Mouse (Mus musculus): ENCODE data around the gene Fxn.
A peak's percentile ranks its signal among the peaks of the same experiment; 100 is the strongest.

Gene Fxn

DNA sequence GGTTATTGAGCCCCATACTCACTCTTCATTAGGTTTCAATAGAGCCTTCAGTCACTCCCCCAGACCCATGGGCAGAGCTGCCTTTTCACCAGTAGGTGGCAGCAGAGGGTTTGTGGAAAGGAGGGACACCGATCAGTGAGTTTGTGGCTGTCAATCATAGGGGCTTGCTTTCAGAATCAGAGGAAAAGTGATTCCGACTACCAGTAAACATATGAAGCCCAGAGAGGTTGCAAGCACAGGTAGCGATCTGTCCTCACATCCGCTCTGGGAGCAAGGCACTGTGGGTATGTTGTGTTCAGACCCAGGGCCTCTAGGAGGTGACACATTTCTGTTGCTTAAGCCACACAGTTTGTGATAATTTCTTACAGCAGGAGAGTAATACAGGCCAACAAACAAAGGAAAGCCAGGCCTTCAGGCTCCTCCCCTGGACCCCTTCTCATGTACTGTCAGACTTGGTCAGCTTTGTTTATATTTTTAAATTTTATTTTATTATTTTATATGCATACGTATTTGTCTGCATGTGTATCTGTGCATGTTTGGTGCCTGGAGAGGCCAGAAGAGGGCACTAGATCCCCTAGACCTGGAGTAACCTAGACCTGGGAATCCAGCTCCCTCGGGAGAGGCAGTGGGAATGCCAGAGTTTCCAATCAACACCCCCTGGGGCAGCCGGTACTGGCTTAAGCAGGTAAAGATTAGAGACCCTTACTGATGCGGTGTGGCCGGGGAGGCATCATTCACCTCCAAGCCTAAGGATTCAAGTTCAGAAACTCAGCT, 20.8 kb upstream of the Fxn start:
- peak; percentile 75 for DNase-seq (ENCODE audit: low read depth)

- DNase-seq (ENCODE audit: low read depth): no peak
These were observed 13.1 kb upstream of the Fxn start for GRCm38 (mm10) chr19:24293537-24293936.

DNA sequence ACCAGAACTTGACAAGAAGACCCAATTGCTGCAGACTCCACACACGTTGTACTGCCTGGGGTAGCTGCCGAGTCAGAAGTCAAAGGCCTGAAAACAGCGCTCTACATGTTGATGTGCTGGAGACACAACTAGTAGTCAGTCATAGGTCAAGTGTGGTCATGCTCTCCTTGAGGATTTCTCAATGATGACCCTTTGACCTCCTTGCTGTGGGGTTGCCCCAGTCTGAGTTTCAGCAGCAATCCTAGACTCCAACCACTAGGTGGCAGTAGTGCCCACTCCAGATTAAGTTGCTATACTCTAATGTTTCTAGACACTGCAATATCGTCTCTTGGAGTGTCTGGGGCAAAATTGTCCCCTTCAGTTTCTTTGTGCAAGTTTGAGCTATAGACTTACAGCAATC, 3.8 kb upstream of the Fxn start:
- peak; percentile 66 for DNase-seq (ENCODE audit: low read depth)

DNA sequence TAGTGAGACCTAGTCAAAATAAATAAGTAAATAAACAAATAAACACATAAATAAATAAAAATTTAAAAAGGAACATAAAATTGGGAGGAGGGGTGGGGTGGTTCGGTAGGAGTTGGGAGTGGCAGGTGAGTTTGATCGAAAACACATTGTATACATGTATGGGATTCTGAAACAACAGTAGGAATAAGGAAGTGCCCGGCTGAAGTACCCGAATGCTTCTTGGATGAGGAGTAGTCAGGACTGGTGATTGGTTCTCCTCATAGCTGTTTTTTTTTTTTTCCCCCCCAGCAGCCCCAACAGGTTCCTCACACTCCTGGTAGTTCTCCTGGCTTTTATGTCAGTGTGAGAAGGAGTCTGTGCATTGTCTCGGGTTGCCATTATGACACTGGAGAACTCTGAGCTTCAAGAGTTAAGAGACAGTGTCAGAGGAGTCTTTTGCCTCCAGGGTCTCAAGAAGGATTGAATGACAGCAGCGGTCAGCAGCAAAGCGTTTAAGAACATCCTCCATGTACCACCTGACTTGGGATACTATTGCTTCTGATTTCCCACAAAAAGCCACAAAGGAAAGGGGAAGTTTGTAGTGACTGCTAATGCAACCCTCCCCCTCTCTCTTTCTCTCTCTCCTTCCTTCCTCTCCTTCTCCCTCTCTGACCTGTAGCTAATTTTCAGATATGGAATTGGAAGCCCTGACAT, 1.0 kb upstream of the Fxn start:
- DNase-seq (ENCODE audit: low read depth): no peak

DNA sequence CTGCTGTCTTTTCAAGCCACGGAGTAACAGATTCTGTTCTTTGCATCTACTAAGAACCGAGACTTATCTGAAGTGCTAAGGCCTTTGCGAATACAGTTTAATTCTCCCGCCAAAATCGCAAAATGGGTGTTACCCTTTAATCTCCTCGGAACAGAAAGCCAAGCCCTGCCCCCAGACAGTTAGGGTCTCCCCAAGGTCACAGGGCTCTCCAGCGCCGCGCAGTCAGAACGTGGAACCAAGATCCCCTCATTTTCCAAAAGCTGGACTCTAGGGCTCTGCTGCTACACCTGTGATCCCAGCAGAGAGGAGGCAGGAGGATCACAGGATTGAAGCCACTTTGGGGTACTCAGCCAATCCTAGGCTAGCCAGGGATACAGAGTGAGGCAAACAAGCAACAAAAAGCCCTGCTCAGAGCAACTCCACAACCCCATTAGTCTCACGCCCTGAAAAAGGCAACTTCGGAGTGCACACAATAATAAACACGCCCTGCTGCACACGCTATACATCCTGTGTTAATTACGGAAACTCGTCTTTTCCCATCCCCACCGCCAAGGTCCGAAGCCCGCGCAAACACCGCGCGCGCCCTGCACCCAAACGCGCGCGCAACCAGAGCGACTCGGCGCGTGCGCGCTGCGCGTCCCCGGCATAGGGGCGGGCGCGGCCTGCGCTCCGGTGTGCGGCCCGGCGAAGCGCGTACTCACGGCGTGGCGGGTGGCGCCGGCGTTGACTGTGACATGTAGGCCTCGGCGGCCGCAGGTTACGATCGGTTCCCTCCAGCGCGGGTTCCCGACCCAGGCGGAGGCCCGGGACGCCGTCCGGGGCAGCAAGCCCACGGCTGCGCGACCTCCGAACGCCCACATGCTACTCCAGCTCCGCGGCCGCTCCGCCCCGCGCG, 452 bp downstream of the Fxn start:
- peak; percentile 72 for DNase-seq (ENCODE audit: low read depth)

DNA sequence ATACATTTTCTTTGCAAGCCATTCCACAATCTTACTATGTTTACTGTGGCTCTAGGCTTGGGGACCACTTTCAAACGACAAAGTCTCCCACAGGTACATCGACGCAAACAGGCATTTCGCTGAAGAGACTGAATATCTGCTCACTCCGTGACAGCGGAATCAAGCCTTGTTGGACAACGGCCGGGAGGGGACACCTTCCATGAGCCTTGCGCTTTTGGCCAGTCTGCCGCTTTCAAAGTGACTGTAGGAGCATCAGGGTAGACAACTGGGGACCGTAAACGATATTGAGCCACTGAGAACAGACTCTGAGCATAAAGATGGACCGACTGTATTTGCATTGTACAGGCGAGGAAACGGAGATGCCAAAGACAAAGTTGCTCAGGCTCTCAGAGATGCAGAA, 1.5 kb downstream of the Fxn start:
- DNase-seq (ENCODE audit: low read depth): no peak

- no peak for DNase-seq (ENCODE audit: low read depth)
These were observed 6.1 kb downstream of the Fxn start for GRCm38 (mm10) chr19:24274281-24274680.

GRCm38 (mm10) chr19:24271746-24272426, 8.5 kb downstream of the Fxn start:
- peak; percentile 71 for DNase-seq (ENCODE audit: low read depth)

DNA sequence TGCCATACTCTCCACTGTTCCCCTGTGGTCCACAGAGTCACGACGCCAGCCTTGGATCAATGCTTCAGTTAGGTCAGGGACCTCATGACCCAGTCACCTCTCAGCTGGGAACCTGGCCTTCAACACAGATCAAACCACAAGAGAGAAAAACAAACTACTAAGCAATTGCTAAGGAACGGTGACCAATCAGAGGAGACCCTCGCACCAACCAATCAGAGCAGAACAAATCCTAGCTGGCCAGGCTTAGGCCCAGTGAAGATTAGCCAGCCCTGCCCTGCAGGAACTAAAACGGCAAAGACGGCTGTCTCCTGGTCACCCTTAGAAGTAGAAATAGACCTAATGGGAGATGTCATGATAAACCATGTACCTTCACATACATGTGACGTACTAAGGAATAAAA, 9.1 kb downstream of the Fxn start:
- DNase-seq (ENCODE audit: low read depth): no peak

- no peak for DNase-seq (ENCODE audit: low read depth)
These were observed 11.9 kb downstream of the Fxn start for GRCm38 (mm10) chr19:24268531-24268930.

GRCm38 (mm10) chr19:24266046-24266830, 14.2 kb downstream of the Fxn start:
- no peak for DNase-seq (ENCODE audit: low read depth)

DNA sequence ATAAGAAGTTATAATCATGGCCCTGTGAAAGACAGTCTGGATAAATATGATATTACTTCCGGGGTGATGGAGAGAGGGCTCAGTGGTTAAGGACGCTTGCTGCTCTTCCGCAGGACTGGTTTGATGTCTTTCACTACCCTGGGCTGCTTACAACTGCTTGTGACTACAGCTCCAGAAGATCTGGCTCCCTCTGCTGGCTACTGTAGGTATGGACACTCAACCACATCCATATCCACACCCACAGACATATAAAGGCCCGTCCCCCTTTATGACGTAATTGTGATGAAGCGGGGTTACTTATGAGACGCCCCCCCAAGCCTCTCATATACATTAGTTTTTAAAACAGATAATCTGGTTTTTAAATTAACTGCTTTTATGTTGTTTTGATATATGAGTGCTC, 15.4 kb downstream of the Fxn start:
- DNase-seq (ENCODE audit: low read depth): peak; percentile 74

DNA sequence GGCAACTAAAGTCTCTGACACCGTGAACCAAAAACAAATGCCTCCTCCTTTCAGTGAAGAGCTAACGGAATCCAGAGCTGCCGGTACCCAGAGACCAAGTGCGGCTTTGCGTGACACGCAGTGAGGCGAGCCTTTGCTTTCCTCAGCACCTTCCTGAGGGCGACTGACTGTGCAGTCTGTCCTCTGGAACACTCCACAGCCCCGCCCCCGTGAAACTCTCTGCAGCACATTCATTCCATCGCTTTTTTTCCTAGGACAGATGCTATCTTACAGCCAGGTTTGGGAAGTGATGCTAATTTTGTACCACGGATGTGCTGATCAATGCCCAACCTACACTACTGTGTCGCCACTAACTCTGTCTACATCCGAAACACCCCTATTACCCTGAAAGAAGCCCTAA, 17.7 kb downstream of the Fxn start:
- no peak for DNase-seq (ENCODE audit: low read depth)

DNA sequence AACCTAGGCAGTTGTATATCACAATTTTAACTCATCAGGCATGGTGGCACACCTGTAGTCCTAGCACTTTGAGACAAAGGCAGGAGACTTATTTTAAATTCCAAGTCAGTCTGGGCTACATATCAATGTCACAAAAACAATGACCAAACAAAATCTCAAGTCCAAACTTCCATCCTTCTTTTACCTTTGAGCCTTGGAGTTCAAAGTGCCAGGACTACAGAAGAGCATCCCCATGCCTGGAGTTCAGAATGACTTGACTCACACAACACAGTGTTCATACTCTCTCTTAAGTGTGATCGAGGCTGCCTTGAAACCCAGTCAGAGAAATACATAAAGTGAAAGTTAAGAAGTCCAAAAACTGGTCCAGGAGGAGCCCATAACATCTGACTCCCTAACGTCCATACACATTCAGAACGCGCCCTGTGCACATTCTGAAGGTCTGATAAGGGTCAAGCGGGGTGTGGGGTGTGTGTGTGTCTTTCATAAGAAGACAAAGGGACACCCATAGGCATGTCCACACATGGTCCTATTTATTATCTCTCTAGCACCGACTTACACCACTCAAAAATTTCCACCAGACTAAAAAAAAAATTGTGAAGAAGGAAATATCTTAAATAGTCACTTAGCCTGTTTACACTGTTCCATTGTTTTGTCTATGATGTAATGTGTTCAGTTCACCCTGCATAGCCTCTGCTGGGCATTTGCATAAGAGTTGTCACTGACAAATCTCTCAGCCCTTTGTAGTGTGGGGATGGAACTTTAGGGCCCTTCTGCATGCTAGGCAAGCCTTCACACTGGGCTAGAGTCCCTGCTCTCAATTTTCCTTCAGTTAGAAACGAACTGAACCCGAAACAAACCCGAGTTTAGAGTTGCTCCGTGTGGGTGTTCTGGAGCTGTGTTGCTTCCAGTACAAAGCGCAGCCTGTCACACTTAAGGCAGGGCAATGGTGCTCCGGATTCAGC, 20.7 kb downstream of the Fxn start:
- no peak for DNase-seq (ENCODE audit: low read depth)

- DNase-seq (ENCODE audit: low read depth): no peak
These were observed 22.0 kb downstream of the Fxn start for GRCm38 (mm10) chr19:24258368-24258767.

DNA sequence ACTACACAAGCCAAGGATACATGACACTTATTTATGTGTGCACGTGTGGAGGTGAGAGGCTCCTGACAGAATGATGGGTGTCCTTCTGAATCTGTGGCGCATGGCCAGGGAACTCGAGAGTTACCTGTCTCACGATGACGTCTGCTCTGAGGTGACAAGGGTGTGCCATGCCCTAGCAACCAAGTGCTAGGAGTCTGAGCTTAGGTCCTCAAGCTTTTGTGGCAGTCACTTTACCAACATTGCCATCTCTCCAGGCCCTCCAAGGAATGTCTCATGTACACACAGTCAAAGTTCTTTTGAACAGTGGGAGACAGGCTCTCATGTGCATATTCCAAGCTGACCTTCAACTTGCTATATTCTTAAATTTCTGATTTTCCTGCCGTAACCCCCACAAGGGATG, 22.4 kb downstream of the Fxn start:
- DNase-seq (ENCODE audit: low read depth): no peak

DNA sequence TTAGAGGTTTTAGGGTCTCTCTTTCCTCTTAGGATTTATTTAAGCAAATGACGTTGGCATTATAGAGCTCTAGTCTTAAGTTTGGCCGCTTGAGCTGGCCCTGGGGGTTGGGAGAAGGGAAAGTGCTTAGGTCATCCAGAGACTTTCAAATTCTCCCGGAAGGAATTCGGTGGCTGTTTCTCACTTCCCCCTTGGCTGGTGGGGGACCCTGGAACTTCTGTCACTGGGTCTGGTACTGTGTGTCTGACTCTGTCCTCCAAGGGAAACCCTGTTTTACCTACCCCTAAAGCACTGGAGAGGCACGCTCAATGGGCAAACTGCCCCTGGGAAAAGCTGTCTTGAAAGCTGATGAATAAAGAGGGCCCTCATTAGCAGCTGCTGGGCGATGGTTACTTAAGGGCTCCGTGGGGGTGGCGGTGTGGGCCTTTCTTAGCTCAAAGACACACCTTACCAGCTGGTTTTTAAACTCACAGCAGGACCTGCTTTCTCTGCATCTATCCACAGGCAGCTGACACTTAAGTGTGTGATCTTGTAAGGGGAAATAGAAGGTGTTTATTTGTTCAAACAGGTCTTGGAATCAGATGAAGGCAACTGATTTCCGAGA, 26.6 kb downstream of the Fxn start:
- DNase-seq (ENCODE audit: low read depth): no peak

DNA sequence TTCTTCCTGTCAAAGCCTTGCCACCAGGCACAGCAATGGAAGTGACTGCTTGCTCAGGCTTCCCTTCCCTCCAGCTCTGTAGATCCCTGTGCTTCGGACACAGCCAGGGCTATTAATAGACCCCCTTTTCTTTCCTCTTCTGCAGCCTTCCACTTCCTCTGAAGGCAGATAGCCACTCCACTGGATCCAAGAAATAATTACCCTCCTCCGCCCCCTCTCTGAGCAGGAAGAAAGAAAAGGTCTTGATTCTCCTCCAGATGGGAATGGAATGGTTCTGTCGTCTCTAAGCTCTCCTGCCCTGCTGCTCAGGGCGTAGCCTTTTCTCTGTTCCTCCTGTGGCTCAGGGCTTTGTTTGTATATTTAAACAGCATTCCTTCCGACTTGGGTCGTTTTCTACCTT, 28.5 kb downstream of the Fxn start:
- DNase-seq (ENCODE audit: low read depth): no peak

DNA sequence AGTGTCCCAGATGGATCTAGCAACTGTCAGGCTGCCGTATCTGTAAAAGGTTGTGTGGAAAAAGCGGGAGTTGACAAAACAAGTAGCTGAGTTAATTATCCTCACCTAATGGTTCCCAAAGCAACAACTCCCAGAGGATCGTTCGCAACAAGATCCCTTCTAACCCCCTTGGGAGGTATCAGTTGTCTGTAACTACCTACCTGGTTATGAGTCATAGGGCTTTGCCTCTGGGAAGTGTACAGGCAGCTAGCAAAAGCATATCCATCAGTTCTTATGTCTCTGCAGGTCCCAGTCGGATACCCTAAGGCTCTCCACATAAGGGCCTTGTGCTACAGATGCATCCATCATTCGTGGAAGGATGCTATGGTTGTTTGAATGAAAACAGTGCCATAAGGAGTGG, 37.1 kb downstream of the Fxn start:
- no peak for DNase-seq (ENCODE audit: low read depth)
